Comparison of ENCODE assay signal across 23 mouse cellular contexts in the genomic region with DNA sequence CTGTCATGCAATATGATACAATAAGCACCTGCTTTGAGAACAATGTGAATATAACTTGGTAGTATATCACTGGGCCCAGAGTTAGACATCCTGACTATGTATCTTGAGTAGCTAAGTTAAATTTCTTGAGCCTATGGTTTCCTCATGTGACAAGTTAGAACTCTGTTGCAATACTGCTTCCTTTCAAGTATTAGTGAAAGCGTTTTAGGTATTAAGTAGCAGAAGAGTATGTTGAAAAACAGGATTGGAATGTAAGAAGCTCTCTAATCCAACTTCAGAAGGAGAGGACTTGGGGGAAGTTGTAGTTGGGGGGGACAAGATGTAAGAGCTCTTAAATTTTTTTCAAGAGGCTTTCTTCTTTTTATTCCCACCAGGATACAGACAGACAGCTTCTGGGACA.
DNase-seq lines count a peak whose midpoint lies in the region; ATAC-seq and TF ChIP-seq lines count a peak whose summit lies in the region.
"Had no signal": no experiment of that assay in that cellular context is flagged by ENCODE, and none has a peak within 500 bp of the region (broad histone marks: within the 10 kb centered on the region; RNA-seq: fewer than 3 reads in every experiment).

No protein-coding gene starts in this region.

- H3K27me3 ChIP-seq in lung, embryonic 16.5 days (ENCODE audit: control insufficient read depth, insufficient read depth, low read depth, low read length): no peaks in the 10 kb centered on the region
- H3K27me3 ChIP-seq in lung, postnatal 0 days (replicated peaks; ENCODE audit: insufficient read depth, low read length): no peaks in the 10 kb centered on the region
- H3K27me3 ChIP-seq: CH12.LX, Patski had no signal

- TF ChIP-seq EP300 in lung, postnatal 0 days (IDR thresholded peaks at IDR 0.05): peak; percentile 64

- H3K9ac ChIP-seq in lung, embryonic 16.5 days (ENCODE audit: low read length): no peak overlapping the region
- H3K9ac ChIP-seq in lung, postnatal 0 days (replicated peaks; ENCODE audit: low read depth): no peak overlapping the region

- peak; percentile 70 for ATAC-seq in lung, embryonic 16.5 days (ENCODE audit: low read depth)
- peak; percentile 67 for ATAC-seq in lung, postnatal 0 days
- ATAC-seq in granulocyte monocyte progenitor cell, adult 5-6 weeks (replicated peaks; ENCODE audit: poor library complexity, severe bottlenecking): peak; percentile 33; the same call in 1 of the 2 replicates
- ATAC-seq: activated CD4-positive, CD25-positive, alpha-beta regulatory T cell, adult 4 months; CD4-positive, CD25-positive, alpha-beta regulatory T cell, adult 4 months; Patski had no signal

- no peak for TF ChIP-seq CTCF in lung, postnatal 0 days (IDR thresholded peaks at IDR 0.05)
- TF ChIP-seq CTCF in lung, adult 2 months (IDR thresholded peaks at IDR 0.05; ENCODE audit: insufficient read depth, low read length): no peak

- 55% methylated on average over 1 of the region's 1 CpGs for WGBS in lung, embryonic 16.5 days
- 50% methylated on average over 1 of the region's 1 CpGs for WGBS in lung, postnatal 0 days
- 41% methylated on average over 1 of the region's 1 CpGs for WGBS in lung, adult 2 months

- no peaks in the 10 kb centered on the region for H3K9me3 ChIP-seq in lung, embryonic 16.5 days (ENCODE audit: control insufficient read depth, low read length)
- no peaks in the 10 kb centered on the region for H3K9me3 ChIP-seq in lung, postnatal 0 days (ENCODE audit: low read length)
- H3K9me3 ChIP-seq: G1E had no signal

- H3K27ac ChIP-seq in lung, embryonic 16.5 days (ENCODE audit: low read length): no peak overlapping the region
- no peak overlapping the region for H3K27ac ChIP-seq in lung, postnatal 0 days (ENCODE audit: low read length)

- no peak for TF ChIP-seq POLR2A in lung, adult 2 months (IDR thresholded peaks at IDR 0.05; ENCODE audit: borderline replicate concordance, extremely low read depth, low read depth, low read length)

- no peak overlapping the region for H3K4me2 ChIP-seq in lung, embryonic 16.5 days (ENCODE audit: low read depth, low read length)
- H3K4me2 ChIP-seq in lung, postnatal 0 days (replicated peaks; ENCODE audit: low read depth, low read length): no peak overlapping the region

- no peaks in the 10 kb centered on the region for H3K36me3 ChIP-seq in lung, embryonic 16.5 days (ENCODE audit: control insufficient read depth, insufficient read depth, low read length)
- no peaks in the 10 kb centered on the region for H3K36me3 ChIP-seq in lung, postnatal 0 days (ENCODE audit: insufficient read depth, low read length)
- H3K36me3 ChIP-seq: G1E had no signal

- H3K4me3 ChIP-seq in lung, embryonic 16.5 days (ENCODE audit: low read length): no peak overlapping the region
- no peak overlapping the region for H3K4me3 ChIP-seq in lung, postnatal 0 days (ENCODE audit: low read depth, low read length)
- no peak overlapping the region for H3K4me3 ChIP-seq in lung, adult 2 months (replicated peaks; ENCODE audit: extremely low read depth, low read depth, low read length)

- DNase-seq in lung, postnatal 10 days: no peak
- peak; percentile 77 for DNase-seq in lung, postnatal 0 days (ENCODE audit: low spot score)
- no peak for DNase-seq in lung, adult 2 months
- DNase-seq in 416B (ENCODE audit: low read depth): peak; percentile 11
- DNase-seq in right cerebral cortex, adult 2 months (ENCODE audit: low spot score in 2 of 2): no peak
- DNase-seq in yolk sac, embryonic 10.5 days (ENCODE audit: low spot score): no peak
- DNase-seq: adrenal gland, adult 2 months; adrenal gland, adult 8-10 months; adrenal gland, postnatal 10 days; adrenal gland, postnatal 14 days; adrenal gland, postnatal 25 days; adrenal gland, postnatal 36 days; B cell, adult 2 months; cerebellum, adult 11 months; cerebellum, adult 11-12 months; cerebellum, adult 18-20 months had no signal

- H3K4me1 ChIP-seq in lung, embryonic 16.5 days (replicated peaks; ENCODE audit: control insufficient read depth, insufficient read depth, low read length): peaks cover 3% of the 10 kb centered on the region; the same call in 1 of the 2 replicates
- H3K4me1 ChIP-seq in lung, postnatal 0 days (ENCODE audit: insufficient read depth, low read depth, low read length): no peaks in the 10 kb centered on the region
- H3K4me1 ChIP-seq in lung, adult 2 months (ENCODE audit: control insufficient read depth, insufficient read depth, low read length): no peaks in the 10 kb centered on the region

Comparison
In these comparisons a context has a peak if more than half of its experiments do, and no peak if none do; other contexts are left out.
1. DNase-seq: peak in lung, postnatal 0 days (single experiment) and 416B (single experiment); none in lung, postnatal 10 days (single experiment), lung, adult 2 months (single experiment), right cerebral cortex, adult 2 months (0 of 2) and yolk sac, embryonic 10.5 days (single experiment).
2. Peak in every context shown above with its lines, with median percentiles within 50 percentile points of each other: ATAC-seq.